Mouse (Mus musculus): ENCODE results near the gene Cryaa. TPM values are rescaled to one million over a fixed set of nuclear protein-coding genes. Genes with fewer than 3 reads are reported as not detected.
"Not testable (repeated sequence)": the region's sequence is repeated elsewhere in the genome, so short reads cannot be mapped to it uniquely, and the experiment has no call there.

Gene Cryaa
- polyA plus RNA-seq, 1 experiment from 2014 or later, result 0.89 TPM

DNA sequence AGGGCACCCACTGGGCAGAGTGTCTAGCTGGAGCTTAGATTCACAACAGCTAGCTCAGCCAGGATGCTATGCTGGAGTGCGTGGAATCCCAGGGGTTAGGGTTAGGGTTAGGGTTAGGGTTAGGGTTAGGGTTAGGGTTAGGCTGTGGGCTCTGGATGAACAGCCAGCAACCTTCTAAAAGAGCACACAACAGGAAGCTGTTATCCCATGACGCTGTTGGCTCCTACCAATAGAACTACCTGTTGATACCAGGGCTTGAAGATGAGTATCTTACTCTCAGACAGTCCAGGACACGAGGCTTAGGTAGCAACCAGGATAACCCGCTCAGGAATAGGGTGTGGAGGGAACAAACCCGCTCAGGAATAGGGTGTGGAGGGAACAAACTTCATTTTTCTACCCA, 15.3 kb downstream of the Cryaa start:
- no peaks in the 10 kb centered on the region for H3K27me3 ChIP-seq (replicated peaks; ENCODE audit: control insufficient read depth, insufficient read depth, low read length)
- no peaks in the 10 kb centered on the region for H3K36me3 ChIP-seq (ENCODE audit: control insufficient read depth, insufficient read depth, low read length)
- no peak overlapping the region for H3K27ac ChIP-seq (replicated peaks; ENCODE audit: low read depth, low read length)
- peak overlapping the region; percentile 44; the same call in 1 of the 2 replicates for H3K4me2 ChIP-seq (ENCODE audit: low read depth, low read length)
- DNase-seq (ENCODE audit: low spot score) (no peak), ATAC-seq (ENCODE audit: low read depth) (0 out of 2 replicates have a peak, but pooled peaks have one; percentile 10)
- H3K4me3 ChIP-seq (ENCODE audit: low read depth, low read length), result no peak overlapping the region
- WGBS, result 38% methylated on average over 5 of the region's 5 CpGs
- H3K4me1 ChIP-seq (ENCODE audit: control insufficient read depth, insufficient read depth, low read length), result no peaks in the 10 kb centered on the region
- H3K9ac ChIP-seq (ENCODE audit: low read depth, low read length), result peak overlapping the region; percentile 15; the same call in 1 of the 2 replicates
- no peaks in the 10 kb centered on the region for H3K9me3 ChIP-seq (ENCODE audit: control insufficient read depth, low read length)

DNA sequence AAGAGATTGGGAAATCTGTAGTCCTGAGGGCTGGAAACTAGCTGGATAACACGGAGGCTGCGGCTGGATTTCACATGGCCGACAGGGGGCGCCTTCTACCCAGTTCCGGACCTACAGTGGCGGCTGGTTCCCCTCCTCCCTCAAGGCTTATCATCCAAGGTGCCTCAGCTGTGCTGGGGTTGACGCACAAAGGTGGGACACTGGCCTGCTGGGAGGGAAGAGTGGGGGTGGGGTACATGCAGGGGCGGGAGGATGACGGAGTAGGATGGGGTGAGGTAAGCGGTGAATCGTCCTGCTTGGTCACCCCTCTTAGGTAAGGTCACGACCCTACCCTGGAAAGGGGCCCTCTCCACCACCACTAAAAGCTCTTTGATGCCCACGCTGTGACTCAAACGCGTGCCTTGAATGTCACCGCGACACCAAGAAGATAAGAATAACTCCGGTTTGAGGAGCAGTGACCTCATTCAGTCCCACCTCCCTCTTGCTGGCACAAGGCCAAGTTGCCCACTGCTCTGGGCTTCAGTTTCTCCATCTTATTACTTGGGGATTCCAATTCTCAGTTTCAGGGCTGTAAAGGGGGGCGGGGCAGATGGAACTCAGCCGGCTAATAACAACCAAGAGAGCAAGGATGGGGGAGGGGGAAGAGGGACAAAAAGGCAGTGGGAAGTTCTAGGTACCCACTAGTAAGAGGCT, 15.9 kb downstream of the Cryaa start:
- Histone ChIP-seq H3K9me3 (ENCODE audit: control insufficient read depth, low read length) (no peaks in the 10 kb centered on the region), H3K36me3 (ENCODE audit: control insufficient read depth, insufficient read depth, low read length) (no peaks in the 10 kb centered on the region), H3K27me3 (replicated peaks; ENCODE audit: control insufficient read depth, insufficient read depth, low read length) (no peaks in the 10 kb centered on the region), H3K9ac (ENCODE audit: low read depth, low read length) (peak overlapping the region; percentile 15; the same call in 1 of the 2 replicates), H3K27ac (replicated peaks; ENCODE audit: low read depth, low read length) (no peak overlapping the region), H3K4me3 (ENCODE audit: low read depth, low read length) (no peak overlapping the region), H3K4me1 (ENCODE audit: control insufficient read depth, insufficient read depth, low read length) (no peaks in the 10 kb centered on the region), H3K4me2 (ENCODE audit: low read depth, low read length) (peak overlapping the region; percentile 44)
- 2% methylated on average over 18 of the region's 20 CpGs for WGBS
- DNase-seq (ENCODE audit: low spot score), result peak; percentile 84
- ATAC-seq (ENCODE audit: low read depth), result peak; percentile 85

DNA sequence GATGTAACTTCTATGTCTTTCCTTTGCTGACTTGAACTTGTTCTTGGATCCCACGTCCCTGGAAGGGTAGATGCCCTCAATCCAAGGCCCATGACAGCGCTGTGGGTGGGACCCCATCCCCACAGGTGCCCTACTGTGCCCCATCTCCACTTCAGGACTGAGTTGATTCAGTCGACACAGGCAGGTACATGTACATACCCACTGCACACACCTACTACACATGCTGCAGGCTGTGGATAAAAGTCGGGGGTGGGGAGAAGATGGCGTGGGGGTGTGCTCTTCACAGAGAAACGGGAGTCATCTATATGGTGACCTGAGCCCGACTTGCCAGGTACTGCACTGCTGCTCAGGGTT, 16.4 kb downstream of the Cryaa start:
- Histone ChIP-seq H3K4me3 (ENCODE audit: low read depth, low read length) (no peak overlapping the region), H3K9ac (ENCODE audit: low read depth, low read length) (no peak overlapping the region), H3K4me2 (ENCODE audit: low read depth, low read length) (no peak overlapping the region), H3K27ac (replicated peaks; ENCODE audit: low read depth, low read length) (no peak overlapping the region), H3K27me3 (replicated peaks; ENCODE audit: control insufficient read depth, insufficient read depth, low read length) (no peaks in the 10 kb centered on the region), H3K36me3 (ENCODE audit: control insufficient read depth, insufficient read depth, low read length) (no peaks in the 10 kb centered on the region), H3K4me1 (ENCODE audit: control insufficient read depth, insufficient read depth, low read length) (no peaks in the 10 kb centered on the region), H3K9me3 (ENCODE audit: control insufficient read depth, low read length) (no peaks in the 10 kb centered on the region)
- 69% methylated on average over 7 of the region's 7 CpGs for WGBS
- DNase-seq (ENCODE audit: low spot score), result no peak
- ATAC-seq (ENCODE audit: low read depth), result 0 out of 2 replicates have a peak, but pooled peaks have one; percentile 42

DNA sequence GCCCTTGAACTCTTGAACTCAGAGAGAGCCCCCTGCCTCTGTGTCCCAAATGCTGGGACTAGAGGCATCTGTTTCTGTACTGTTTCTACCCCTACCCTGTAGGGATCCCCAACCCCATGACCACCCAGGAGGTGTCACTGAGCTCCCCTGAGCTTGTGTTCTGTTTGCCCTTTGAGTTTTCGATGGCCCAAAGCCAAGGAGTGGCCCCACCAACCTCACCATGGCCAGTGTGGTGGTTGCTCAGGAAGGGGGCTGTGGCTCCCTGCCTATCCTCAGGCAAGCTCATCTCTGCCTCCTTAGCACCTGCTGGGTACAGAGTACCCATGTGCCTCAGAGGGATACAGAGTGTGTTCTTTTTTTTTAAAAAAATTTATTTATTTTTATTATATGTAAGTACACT, 17.3 kb downstream of the Cryaa start:
- H3K9ac ChIP-seq (ENCODE audit: low read depth, low read length), result no peak overlapping the region
- H3K27me3 ChIP-seq (replicated peaks; ENCODE audit: control insufficient read depth, insufficient read depth, low read length), result no peaks in the 10 kb centered on the region
- H3K4me3 ChIP-seq (ENCODE audit: low read depth, low read length), result no peak overlapping the region
- 71% methylated on average over 1 of the region's 1 CpGs for WGBS
- no peak overlapping the region for H3K4me2 ChIP-seq (ENCODE audit: low read depth, low read length)
- H3K27ac ChIP-seq (replicated peaks; ENCODE audit: low read depth, low read length), result no peak overlapping the region
- H3K4me1 ChIP-seq (ENCODE audit: control insufficient read depth, insufficient read depth, low read length), result no peaks in the 10 kb centered on the region
- no peak for DNase-seq (ENCODE audit: low spot score)
- H3K9me3 ChIP-seq (ENCODE audit: control insufficient read depth, low read length), result no peaks in the 10 kb centered on the region
- H3K36me3 ChIP-seq (ENCODE audit: control insufficient read depth, insufficient read depth, low read length), result no peaks in the 10 kb centered on the region
- no peak for ATAC-seq (ENCODE audit: low read depth)

DNA sequence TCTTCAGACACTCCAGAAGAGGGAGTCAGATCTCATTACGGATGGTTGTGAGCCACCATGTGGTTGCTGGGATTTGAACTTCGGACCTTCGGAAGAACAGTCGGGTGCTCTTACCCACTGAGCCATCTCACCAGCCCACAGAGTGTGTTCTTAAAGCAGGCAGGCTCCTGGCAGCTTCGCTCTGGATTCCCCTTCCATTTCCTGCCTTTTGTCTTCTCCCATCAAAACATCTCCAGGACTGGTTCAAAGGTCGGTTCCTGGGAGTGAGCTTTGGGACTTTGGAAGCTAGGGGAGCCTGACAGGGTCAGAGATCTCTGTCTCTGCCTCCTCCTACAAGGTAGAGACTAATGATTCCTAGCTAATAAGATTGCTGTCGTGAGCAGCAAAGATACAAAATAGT, 17.7 kb downstream of the Cryaa start:
- H3K4me2 ChIP-seq (ENCODE audit: low read depth, low read length); H3K4me1 ChIP-seq (ENCODE audit: control insufficient read depth, insufficient read depth, low read length); H3K4me3 ChIP-seq (ENCODE audit: low read depth, low read length); H3K9me3 ChIP-seq (ENCODE audit: control insufficient read depth, low read length); ATAC-seq (ENCODE audit: low read depth); H3K27ac ChIP-seq (replicated peaks; ENCODE audit: low read depth, low read length); H3K27me3 ChIP-seq (replicated peaks; ENCODE audit: control insufficient read depth, insufficient read depth, low read length); H3K36me3 ChIP-seq (ENCODE audit: control insufficient read depth, insufficient read depth, low read length); H3K9ac ChIP-seq (ENCODE audit: low read depth, low read length); DNase-seq (ENCODE audit: low spot score): not testable (repeated sequence)
- 85% methylated on average over 7 of the region's 7 CpGs for WGBS

DNA sequence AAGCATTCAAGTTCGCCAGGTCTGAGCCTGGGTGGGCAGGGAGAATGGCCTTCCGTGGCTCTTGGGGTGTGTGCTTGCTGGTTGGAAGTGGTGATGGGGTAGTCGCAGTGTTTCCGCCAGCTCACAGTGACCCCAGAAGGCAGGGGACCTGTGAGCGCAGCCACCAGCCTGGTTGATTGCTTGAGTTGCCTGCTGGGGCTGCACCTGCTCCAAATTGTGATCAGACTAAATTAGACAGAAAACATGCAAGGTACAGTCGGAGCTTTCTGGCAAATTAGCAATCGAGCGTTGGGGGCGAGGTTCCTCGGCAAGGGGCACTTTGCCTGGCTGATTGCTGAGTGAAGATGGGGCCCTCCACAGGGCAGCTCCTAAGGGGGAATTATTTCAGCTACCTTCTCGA, 20.7 kb downstream of the Cryaa start:
- no peak for DNase-seq (ENCODE audit: low spot score)
- ATAC-seq (ENCODE audit: low read depth), result no peak
- H3K4me2 ChIP-seq (ENCODE audit: low read depth, low read length), result no peak overlapping the region
- H3K4me3 ChIP-seq (ENCODE audit: low read depth, low read length), result no peak overlapping the region
- H3K36me3 ChIP-seq (ENCODE audit: control insufficient read depth, insufficient read depth, low read length), result no peaks in the 10 kb centered on the region
- H3K27me3 ChIP-seq (replicated peaks; ENCODE audit: control insufficient read depth, insufficient read depth, low read length), result no peaks in the 10 kb centered on the region
- no peaks in the 10 kb centered on the region for H3K4me1 ChIP-seq (ENCODE audit: control insufficient read depth, insufficient read depth, low read length)
- H3K27ac ChIP-seq (replicated peaks; ENCODE audit: low read depth, low read length), result no peak overlapping the region
- H3K9me3 ChIP-seq (ENCODE audit: control insufficient read depth, low read length), result no peaks in the 10 kb centered on the region
- 61% methylated on average over 11 of the region's 11 CpGs for WGBS
- no peak overlapping the region for H3K9ac ChIP-seq (ENCODE audit: low read depth, low read length)

DNA sequence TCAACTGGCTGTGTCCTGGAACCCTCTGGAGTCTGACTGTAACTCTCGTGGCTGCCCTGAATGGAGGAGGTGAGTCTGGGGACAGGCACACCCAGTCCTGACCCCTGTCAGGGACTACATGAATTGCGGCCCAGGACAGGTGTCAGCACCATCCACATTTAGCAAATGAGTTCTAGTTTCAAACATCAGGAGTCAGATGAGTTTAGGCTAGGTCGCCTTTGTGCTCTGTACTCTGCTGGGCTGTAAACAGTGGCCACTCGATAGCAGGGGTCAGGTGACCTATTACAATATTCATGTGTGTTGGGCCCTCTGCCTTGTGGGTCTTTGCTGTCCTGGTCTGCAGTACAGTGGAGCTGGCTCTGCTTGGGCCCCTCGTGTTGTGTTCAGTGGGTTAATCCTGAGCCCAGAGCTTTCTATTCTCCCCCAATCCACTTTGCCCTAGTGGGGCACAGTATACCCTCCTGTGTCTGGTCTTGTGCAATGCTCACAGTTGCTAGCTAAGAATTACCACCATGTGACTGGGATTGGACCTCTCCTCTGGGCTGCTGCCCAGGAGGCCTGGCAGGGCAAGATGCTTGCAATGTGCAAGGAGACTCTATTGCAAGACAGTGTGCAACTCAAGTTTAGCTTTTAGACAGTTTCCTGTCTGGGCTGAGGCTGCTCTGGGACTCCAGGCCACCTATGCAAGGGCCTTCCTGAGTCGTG, 25.8 kb downstream of the Cryaa start:
- WGBS, result 68% methylated on average over 6 of the region's 6 CpGs
- ATAC-seq (ENCODE audit: low read depth), result no peak
- H3K4me2 ChIP-seq (ENCODE audit: low read depth, low read length), result no peak overlapping the region

DNA sequence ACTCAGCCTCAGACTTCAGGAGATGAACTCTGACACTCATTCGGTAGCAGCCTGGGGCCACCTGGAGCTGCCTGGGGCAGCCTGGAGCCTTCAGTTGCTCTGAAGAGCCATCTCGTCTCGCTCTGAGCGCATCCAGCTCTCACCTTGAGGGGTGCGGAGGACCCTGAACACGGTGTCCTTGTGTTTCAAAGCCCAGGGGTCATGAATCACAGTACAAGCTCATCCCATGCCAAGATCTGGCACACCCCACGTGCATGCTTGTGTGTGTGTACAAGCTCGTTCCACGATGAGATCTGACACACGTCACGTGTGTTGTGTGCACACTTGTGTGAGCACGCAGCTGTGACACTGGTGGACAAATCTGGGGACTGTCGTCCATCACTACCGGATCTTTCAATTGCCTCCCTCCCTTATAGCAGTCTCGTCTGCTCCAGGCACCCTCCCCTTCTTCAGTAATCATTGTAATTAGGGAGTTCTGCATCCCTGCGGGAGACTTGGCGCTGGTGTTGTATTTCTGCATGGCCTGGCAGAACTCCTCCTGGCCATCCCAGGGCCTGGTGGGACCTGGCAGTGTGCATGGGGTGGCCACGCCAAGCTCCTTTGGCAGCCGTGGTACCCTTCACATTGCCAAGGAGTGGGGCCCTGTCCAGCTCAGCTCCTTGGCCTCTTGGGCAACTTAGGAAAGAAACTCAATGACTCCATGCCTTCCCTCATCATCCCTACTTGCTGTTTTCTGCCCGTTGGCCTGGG, 27.8 kb downstream of the Cryaa start:
- DNase-seq (ENCODE audit: low spot score), result no peak
- H3K9ac ChIP-seq (ENCODE audit: low read depth, low read length), result no peak overlapping the region
- no peak for ATAC-seq (ENCODE audit: low read depth)
- no peaks in the 10 kb centered on the region for H3K9me3 ChIP-seq (ENCODE audit: control insufficient read depth, low read length)
- 65% methylated on average over 20 of the region's 20 CpGs for WGBS
- H3K4me3 ChIP-seq (ENCODE audit: low read depth, low read length), result no peak overlapping the region
- no peaks in the 10 kb centered on the region for H3K27me3 ChIP-seq (replicated peaks; ENCODE audit: control insufficient read depth, insufficient read depth, low read length)
- no peak overlapping the region for H3K27ac ChIP-seq (replicated peaks; ENCODE audit: low read depth, low read length)
- H3K4me2 ChIP-seq (ENCODE audit: low read depth, low read length), result no peak overlapping the region
- H3K36me3 ChIP-seq (ENCODE audit: control insufficient read depth, insufficient read depth, low read length), result no peaks in the 10 kb centered on the region
- no peaks in the 10 kb centered on the region for H3K4me1 ChIP-seq (ENCODE audit: control insufficient read depth, insufficient read depth, low read length)

More for the DNA sequence above, 25.8 kb downstream of the Cryaa start:
- no peaks in the 10 kb centered on the region for H3K36me3 ChIP-seq (ENCODE audit: control insufficient read depth, insufficient read depth, low read length)
- no peak overlapping the region for H3K9ac ChIP-seq (ENCODE audit: low read depth, low read length)
- no peaks in the 10 kb centered on the region for H3K27me3 ChIP-seq (replicated peaks; ENCODE audit: control insufficient read depth, insufficient read depth, low read length)
- no peaks in the 10 kb centered on the region for H3K9me3 ChIP-seq (ENCODE audit: control insufficient read depth, low read length)
- H3K27ac ChIP-seq (replicated peaks; ENCODE audit: low read depth, low read length), result no peak overlapping the region
- no peak overlapping the region for H3K4me3 ChIP-seq (ENCODE audit: low read depth, low read length)
- H3K4me1 ChIP-seq (ENCODE audit: control insufficient read depth, insufficient read depth, low read length), result no peaks in the 10 kb centered on the region
- no peak for DNase-seq (ENCODE audit: low spot score)

Data from embryonic facial prominence, embryonic 14.5 days (tissue).